Mouse (Mus musculus) ovary, postnatal 36 days (tissue): ENCODE results near the gene Prss42.

Experiments
- DNase-seq: peaks from one replicate; pipeline ENCODE4 v3.0.0; 2022; ENCODE audit warnings: low spot score, mixed read lengths

Gene Prss42

DNA sequence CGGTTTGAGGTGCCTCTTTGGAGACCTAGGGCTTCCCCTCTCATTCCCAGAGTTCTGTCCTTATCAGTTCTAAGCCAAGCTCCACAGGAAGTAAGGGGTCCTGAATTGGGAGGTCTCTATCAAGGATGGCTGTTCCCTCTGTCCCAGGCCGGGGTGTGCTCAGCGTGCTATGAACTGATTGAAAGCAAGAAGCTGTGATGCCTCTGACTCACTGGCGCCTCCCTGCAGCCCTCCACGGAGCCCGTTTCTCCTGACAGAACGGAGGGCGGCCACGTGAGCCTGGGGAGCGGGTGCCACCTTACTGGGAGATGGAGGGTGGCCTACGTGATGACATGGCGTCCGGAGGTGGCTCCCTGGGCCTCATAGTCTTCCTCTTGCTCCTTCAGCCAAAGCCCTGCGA lies at the start of gene Prss42:
Gene Prss42 (plus strand): TSS at position 301 of the 400 bp plus-strand sequence.
- DNase-seq = no peak

DNA sequence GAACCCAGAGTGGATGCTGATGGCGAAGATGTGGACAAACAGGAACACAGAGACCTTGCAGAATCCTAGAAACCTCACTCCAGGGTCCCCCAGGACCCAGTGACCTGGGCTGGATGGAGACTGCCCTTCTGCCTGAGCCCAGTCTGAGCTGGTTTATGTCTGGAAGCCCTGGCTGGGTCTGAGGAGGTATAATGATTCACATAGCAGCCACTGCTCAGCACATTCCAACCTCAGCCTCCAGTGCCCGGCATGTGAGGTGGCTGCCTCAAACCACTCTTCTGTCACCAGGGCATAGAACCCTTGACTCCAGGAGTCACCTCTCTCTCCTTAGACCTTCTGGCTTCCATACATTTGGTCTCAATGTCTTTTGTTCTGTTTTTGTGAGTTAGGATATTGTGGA lies 49.5 kb upstream of the Prss42 start:
- DNase-seq = no peak

DNA sequence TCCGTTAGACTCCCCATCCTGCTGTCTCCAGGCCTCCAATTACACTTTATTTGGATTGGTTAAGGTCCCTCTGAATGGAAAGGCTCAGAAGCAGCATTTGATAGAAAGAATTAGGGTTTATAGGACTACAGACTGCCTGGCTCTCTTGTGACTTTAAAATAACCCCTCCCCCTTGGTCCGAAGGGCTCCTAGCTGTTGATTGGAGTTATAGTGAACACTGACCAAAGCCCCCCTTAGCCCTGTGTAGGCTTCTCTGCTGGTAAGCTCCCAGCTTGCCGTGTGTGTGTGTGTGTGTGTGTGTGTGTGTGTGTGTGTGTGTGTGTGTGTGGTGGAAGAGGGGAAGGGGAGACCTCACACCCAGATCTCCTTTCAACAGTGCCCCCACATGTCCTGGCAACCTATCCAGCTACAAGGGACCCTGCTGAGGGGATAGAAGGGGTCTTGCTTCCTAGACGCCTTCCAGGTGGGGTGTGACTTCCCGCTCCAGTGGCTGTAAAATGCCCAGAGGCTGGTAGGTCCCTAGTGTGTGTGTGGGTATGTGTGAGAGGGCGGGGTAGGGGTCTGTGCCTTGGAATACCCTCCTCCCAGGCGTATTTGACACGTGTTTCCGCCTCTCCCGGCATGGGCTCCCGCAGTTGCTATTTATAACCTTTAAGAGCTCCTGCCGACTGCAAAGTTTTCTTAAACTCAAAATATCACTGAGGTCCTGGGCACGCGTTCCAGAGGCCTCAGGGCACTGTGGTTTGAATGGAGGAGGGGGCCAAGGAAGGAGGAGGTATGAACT lies 47.4 kb upstream of the Prss42 start:
- DNase-seq = no peak

DNA sequence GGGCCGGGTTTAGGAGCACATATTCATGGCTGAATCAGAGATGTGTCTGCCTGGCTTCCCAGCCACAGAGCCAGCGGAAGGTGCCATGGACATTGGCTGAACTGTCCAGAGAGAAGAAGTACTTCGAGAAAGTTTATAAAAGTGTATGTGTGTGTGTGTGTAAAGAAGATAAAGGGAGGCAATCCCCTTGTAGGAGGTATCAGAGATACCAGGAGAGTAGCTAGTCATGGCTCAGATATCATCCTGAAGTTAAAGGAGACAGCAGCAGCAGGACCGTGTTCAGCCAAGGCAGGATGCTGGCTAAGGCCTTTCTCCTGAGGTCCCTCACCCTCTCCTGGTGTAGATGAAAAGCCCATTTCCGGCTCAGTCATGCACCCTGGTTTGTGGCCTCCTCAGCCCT lies 46.6 kb upstream of the Prss42 start:
- DNase-seq = no peak

DNA sequence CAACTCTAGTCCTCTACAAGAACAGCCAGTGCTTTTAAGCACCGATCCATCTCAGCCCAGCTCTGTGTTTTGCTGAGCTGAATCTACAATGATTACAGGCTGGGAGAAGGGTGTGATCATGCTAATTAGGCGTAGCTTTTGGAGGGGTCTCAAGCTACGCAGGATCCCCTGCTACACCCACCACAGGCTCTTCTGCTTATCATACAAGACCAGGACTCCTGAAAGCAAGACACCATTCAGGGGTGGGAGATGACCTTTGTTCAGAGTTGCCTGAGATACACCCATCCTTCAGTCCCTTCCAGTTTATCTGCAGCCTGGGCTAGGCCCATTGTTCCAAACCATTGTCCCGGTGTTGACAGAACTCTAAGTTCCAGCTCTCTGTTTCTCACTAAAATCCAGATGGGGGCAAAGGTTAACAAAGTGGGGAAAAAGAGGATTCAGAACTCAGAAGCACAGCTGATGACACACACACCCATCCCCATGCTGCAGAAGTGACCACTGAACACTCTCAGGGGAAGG lies 45.0 kb upstream of the Prss42 start:
- no peak for DNase-seq

DNA sequence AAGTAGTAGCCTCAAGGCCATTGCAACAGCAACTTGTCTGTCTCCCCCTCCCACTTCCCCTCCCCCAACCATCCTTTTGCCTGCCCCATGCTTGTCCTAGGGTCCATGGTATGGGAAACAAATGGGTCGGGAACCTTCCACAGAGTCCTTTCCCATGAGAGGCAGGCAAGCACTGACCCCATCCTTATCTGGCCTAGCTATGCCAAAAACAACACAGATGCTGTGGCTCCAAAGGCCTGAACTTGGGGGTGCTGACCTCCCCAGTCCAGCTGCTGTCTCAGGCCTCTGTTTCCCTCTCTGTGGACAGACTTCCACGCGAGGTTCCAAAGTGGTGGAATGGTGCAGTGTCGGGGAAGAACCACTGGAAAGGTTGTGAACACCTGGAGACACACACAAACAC lies 44.2 kb upstream of the Prss42 start:
- DNase-seq = no peak

DNA sequence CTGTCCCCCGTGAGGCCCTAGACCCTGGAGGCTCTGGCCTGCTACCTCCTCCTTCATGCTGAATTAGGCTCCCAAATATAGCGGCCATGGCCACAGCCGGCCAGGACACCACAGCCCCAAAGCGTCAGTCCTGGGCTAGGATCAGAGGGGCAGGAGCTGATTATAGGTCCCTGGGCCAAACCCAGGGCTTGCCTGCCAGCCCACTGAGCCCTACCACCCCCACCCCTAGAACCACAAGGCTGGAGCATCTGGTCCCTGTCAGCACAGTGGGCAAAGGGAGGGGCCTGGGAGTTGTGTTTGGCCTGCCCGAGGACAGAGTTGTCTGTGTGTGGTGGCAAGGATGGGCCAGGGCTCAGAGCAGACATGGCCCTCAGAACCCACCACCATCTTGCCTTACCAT lies 40.1 kb upstream of the Prss42 start:
- DNase-seq = no peak

DNA sequence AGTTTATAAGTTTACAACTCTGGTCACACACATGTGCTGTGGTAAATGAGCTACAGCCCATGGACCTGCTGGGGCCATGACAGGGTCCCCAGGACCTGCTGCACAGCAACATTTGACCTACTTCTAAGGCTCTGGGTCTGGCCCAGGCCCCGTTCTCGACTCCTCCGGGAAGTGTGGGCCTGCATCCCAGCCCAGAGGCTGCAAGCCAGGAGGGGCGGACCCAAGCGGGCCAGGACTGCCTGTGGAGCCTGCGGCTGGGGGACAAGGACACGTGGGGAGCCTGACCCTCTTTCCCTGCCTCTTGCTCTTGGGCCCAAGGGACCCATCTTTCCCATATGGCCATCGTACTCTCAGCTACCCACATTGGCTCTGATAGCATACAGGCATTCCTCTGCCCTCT lies 39.4 kb upstream of the Prss42 start:
- DNase-seq = peak; percentile 76

DNA sequence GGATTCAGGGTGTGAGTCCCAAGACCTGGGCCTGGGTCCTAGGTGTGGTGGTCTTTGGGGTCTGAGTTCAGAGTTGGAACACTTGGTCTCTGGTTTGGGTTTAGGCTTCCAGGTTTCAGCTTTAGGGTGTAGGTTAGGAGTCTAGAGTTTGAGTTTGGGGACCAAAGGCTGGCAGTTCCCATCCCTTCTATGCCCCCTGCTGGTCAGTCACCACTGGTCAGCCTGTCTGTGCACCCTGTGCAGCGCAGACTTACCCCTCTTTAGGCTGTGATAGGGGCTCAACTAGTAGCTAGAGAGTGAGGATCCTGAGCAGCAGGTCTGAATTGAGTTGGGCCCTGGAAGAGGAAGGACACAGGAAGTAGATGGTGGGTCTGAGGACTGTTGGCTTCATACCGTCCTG lies 38.7 kb upstream of the Prss42 start:
- DNase-seq = peak; percentile 56

DNA sequence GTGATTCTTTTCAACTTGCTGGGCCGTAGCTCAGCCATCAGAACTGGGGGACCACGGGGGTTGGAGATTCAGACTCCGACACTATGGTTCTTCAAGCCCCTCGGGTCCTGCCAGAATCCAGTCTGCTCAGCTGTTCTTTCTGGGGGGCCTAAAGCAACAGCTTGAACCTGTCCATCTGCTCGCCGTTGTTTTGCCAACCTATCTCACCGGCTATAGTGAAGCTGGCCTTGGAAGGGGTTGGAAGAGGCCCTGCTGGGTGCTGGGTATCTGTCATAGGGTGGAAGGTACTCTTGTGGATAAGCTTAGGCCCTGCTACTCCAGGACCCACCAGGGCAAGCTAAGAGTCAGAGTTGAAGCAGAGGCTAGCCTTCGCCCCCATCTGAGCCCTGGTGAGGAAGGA lies 37.1 kb upstream of the Prss42 start:
- no peak for DNase-seq

DNA sequence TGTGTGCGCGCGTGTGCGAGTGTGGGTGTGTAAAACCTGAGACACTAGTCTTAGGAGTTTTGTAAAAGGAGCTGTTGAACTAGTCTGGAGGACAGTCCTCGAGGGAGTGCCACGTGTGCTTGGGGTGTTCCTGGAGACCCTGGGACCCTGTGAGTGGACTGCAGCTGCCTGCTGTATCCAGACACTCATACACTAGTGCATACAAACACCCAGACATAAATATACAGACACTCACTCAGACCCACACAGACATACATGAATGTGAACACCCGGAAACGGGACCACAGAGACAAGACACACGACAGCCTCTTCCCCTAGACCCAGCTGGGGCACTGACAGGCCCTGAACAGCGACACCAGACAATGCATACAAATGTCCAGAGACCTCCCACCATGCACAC lies 35.2 kb upstream of the Prss42 start:
- no peak for DNase-seq

DNA sequence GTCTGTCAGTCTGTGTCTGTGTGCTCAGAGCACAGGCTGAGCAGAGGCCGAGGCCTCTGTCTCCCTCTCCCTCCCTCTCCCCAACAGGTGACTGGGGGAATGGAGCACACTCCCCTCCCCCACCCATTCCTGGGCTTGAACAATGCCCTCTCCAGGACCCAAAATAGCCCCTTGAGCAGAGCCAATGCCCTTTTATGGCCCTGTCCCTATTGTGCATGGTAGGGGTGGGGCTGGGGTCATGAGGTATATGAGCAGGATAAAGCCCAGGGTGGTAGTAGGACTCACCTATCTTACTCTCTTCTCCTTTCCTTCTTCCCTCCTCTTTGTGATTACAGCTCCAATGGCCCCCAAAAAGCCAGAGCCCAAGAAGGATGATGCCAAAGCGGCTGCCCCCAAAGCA lies 34.6 kb upstream of the Prss42 start:
- no peak for DNase-seq

DNA sequence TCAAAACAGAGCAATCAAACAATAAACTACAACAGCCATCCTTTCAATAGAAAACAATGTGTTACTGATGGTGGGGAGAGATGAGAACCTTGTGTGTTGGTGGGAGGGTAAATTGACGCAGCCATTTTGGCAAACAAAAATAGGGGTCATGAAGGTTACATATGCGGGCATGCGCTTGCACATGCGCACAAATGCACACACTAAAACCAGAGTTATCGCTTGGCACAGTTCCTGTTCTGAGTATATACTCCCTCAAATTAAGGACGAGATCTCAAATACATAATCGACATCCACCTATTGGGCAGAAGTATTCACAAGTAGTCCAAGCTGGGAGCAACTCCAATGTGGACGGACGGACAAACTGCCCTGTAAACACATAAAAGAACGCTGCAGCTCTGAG lies 25.6 kb upstream of the Prss42 start:
- no peak for DNase-seq

DNA sequence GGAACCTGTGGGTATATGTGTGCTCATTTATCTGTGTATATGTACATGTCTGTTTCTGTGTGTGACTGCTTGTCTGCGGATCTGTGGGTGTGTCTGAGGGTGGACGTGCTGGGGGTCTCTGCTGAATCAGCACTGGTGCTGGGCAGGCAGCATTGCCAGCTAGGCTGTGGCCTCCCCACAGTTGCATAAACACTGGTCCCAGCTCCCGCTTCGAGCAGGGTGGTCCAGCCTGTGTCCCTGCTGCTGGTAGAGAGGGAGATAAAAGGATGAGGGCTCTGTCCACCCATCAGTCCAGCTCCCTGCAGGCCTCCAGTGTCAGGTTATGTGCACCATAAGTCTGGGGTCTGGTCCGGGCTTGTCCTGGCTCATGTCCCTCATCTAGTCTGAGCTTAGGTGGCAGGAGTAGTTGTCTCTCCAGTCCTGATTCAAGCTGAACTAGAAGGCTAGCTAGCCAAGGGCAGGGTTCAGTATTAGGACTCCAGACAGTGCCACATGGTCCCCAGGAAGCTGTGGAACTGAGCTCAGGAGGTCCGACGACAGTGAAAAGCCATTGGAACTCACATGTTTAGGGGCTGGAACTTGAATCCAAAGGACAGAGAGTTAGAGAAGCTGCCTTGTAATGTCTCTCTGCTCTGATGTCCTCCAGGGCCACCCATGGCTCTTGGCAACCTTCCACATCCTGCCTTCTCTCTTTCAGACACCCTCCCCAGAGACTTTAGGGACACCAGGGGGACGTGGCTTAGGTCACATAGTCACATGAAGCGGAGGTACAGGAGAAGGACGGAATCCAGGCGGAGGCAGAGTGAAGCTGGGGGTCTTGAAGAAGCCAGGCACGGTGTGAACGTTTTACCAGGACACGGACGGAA lies 23.3 kb upstream of the Prss42 start:
- DNase-seq = no peak

DNA sequence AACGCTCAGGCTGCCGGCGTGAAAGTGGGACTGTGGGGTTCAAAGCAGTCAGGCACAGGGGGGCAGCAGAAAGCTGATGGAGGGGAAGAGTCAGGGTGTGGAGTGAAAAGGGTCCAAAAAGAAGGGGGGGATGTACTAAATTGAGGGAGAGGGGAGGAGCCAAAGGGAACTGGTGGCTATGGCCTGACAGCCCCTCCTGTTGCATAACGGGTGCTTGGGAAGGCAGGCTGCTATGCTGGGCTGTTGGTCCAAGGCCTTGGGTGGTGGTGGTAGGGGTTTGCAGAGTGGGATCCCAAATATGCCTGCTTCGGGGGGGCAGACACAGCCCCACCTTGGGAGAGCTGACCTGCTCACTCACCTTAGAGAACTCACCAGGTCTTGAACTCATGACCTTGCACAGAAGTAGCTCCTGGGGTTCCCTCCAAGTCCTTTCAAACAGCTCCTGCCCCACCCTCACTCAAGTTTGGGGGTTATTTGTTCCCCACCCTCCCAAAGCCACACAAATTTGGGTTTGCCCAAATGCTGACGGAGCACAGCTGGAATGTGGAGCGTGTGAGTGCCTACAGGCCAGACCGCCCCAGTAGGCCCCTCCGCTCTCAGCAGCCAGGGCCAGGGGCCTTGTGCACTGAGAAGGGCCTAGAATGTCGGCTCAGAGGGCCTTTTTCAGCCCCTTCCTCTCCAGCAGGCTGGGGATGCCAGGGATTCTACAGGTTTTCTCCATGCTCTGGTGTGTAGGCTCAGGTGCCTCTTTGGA lies 22.5 kb upstream of the Prss42 start:
- DNase-seq = no peak

DNA sequence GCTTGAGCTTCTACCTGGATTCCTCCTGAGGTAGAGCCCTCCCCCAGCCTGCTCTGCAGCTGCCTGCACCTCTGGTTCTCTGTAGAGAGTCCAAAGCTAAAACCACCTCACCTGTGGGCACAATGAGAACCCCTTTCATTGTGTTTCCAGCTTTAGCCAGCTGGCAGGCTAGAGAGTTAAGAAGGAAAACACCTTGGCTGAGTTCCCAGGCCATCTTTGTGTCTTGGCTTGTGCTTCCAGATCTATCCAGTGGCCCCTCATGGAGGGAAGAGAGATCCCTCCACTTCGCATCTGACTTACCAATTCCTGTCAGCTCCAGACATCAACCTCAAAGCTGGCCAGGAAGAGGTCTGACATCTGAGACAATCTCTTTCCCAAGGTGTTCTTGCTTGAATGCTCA lies 19.9 kb upstream of the Prss42 start:
- no peak for DNase-seq

DNA sequence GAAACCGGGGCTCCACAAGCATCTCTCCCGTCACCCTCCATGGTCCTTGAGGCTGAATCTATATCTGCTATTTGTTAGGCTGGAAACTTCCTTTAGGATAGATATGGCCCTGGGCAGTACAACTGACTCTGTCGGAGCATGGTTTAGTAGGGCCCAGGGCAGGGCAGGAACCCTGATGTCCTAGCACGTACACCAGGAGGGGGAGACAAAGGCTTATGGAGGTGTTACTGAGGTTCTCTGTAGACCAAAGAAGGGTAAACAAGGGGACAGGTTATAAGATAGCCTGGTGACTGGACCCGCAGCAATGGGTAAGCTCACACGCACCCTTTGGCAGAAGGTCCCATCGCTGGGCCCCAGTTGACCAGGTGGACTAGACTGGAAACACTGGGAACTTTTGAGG lies 19.4 kb upstream of the Prss42 start:
- no peak for DNase-seq

DNA sequence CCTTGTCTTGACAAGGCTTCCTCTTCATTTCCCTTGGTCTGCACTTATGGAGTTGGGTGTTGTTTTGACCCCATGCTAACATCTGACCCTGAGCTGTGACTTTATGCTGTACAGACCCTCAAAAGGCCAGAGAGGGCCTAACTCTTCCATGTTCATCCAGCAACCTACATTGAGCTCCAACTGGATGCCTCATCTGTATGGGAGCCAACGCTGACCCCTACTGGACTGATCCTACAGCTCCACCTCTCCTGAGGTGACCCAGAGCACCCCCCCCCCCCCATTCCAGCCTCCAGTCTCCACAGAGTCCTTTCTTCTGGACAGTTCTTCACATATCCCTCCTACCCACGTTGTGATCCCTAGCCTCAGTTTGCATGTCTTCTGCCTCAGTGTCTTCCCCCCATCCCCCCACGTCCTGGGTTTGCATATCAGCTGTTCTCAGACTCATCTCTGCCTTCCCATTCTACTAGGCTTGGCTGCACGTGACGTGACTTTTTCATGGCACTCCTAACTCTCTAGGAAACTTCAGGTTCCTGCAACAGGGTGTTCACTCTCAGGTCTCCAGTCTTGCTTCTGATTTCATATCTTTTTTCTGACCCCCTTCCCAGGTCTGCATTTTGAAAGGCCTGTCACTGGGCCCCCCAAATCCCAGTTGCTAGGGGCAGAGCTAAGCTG lies 18.6 kb upstream of the Prss42 start:
- DNase-seq = no peak

DNA sequence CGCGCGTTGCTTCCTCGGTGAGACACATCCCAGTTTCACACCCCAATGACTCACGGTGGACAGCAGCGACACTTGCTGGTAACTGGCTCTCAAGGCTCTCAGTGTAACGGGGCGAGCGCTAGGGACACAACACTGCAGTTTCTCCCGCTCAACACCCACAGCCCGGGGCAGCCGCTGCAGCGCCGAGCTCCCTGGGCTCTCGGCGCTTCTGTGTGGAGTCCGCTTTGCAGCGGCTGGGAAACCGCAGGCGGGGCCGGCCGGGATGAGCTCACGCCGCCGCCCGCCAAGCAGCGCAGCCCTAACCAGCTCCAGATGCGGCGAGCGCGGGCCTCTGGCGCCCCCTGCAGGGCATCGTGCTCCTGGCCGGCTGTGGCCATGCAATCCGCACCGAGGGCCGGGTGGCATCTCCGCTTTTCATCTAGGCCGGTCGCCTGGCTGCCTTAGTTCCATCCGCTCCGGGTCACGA lies 16.7 kb upstream of the Prss42 start:
- peak; percentile 96 for DNase-seq

DNA sequence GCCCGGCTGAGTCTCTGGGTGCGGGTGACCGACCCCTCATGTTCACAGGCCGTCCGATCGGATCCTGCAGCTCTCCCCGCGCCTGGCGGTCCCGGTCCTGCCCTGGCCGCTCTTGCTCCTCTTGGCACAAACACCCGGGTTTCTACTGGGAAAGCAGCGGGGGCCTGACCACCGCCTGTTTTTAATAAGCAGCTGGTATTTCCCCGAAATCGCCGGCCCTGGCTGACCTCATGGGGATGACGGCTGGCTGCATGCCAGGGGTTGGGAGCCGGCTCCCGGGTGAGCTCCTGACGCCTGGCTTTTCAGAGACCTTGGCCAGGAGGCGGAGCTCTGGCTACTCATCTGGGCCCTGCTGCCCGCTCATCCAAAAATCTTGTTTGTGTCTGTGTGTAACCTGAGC lies 16.2 kb upstream of the Prss42 start:
- peak; percentile 94 for DNase-seq

DNA sequence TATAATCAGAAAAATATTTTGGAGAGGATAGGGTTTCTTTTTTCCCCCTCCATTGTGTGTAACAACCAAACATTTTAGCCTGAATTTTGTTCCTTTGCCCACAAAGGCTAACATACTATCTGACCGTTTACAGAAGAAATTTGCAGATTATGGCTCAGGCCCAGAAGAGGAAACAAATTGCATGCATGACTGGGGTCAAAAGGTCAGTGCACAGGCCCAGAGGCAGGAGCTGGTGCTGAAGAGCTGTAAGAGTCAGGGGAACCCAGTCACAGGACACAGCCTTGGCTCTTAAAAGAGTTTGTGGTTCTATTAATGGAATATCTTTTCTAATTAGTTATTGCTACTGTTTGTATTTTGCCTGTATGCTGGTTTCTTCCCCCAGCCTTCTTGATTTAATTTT lies 14.4 kb upstream of the Prss42 start:
- no peak for DNase-seq

DNA sequence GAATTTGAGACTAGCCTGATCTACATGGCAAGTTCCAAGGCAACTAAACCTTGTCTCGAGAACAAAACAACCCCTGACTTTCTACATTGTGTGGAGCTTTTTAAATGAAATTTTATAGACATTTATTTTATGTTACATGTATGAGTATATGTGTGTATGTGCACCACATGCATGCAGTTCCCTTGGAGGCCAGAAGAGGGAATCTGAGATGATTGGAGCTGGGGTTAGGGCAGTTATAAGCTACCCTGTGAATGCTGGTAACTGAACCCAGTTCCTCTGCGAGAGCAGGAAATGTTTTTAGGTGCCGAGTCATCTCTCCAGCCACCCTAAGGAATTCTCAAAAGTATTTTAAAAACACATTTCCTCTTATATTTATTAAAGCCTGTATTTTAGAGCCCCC lies 9.8 kb upstream of the Prss42 start:
- no peak for DNase-seq
